Mouse (Mus musculus) MEL (cell line): ENCODE results near the gene Sez6l. TPM values are rescaled to one million over a fixed set of nuclear protein-coding genes. Genes with fewer than 3 reads are reported as not detected.

Experiments used
- DNase-seq: peaks from one replicate; pipeline ENCODE4 v3.0.0; 2011; ENCODE audit warnings: low read depth, low spot score
- H3K27ac ChIP-seq: 2 replicates; pipeline ENCODE4 v1.5.1; 2012; ENCODE audit warnings: low read depth, mild to moderate bottlenecking, control low read depth, low read length, moderate library complexity; ENCODE audit not compliant: control insufficient read depth
- H3K27me3 ChIP-seq, 2 experiments: fragments of 150-350 bp in 1 of 2; sonication (generic) in 1 of 2; 2 replicates each; pipeline ENCODE4 v1.6.1; 2012; ENCODE audit warnings: low read length in 2 of 2, mild to moderate bottlenecking in 2 of 2, improper control_type of control experiment in 1 of 2, moderate library complexity in 1 of 2; ENCODE audit not compliant: insufficient read depth in 2 of 2, control insufficient read depth in 1 of 2
- H3K36me3 ChIP-seq, 2 experiments: 2 replicates each; pipeline ENCODE4 v1.6.1; 2012 to 2014; ENCODE audit warnings: low read length in 2 of 2, improper control_type of control experiment in 1 of 2, inconsistent platforms in 1 of 2, mild to moderate bottlenecking in 1 of 2; ENCODE audit not compliant: insufficient read depth in 2 of 2, control insufficient read depth in 1 of 2
- H3K4me1 ChIP-seq, 2 experiments: fragments of 150-350 bp in 1 of 2; sonication (generic) in 1 of 2; 2 replicates each; pipeline ENCODE4 v1.6.1; 2012; ENCODE audit warnings: low read length in 2 of 2, improper control_type of control experiment in 1 of 2, mild to moderate bottlenecking in 1 of 2; ENCODE audit not compliant: insufficient read depth in 2 of 2, control insufficient read depth in 1 of 2
- H3K4me3 ChIP-seq, 2 experiments: fragments of 150-350 bp in 1 of 2; sonication (generic) in 1 of 2; 2 replicates each; pipeline ENCODE4 v1.5.1; 2012; ENCODE audit warnings: low read depth in 2 of 2, low read length in 2 of 2, mild to moderate bottlenecking in 2 of 2, moderate library complexity in 2 of 2, control low read depth in 1 of 2, improper control_type of control experiment in 1 of 2; ENCODE audit not compliant: control insufficient read depth in 1 of 2, insufficient read depth in 1 of 2
- H3K79me2 ChIP-seq: 2 replicates; pipeline ENCODE4 v1.6.1; 2012; ENCODE audit warnings: mild to moderate bottlenecking, low read length, moderate library complexity; ENCODE audit not compliant: control insufficient read depth, poor library complexity, insufficient read depth
- H3K9ac ChIP-seq: 2 replicates; pipeline ENCODE4 v1.6.1; 2012; ENCODE audit warnings: low read depth, mild to moderate bottlenecking, control low read depth, low read length, moderate library complexity; ENCODE audit not compliant: control insufficient read depth, poor library complexity, severe bottlenecking
- H3K9me3 ChIP-seq: fragments of 150-350 bp; sonication (generic); replicated peaks from 2 replicates; pipeline ENCODE4 v1.6.1; 2012; ENCODE audit warnings: mild to moderate bottlenecking, low read length, improper control_type of control experiment, moderate library complexity; ENCODE audit not compliant: insufficient read depth
- CHD1 ChIP-seq: IDR thresholded peaks from 2 replicates; pipeline ENCODE4 v1.6.1; 2012; ENCODE audit warnings: low read depth, mild to moderate bottlenecking, inconsistent platforms, low read length, improper control_type of control experiment
- CHD2 ChIP-seq: IDR thresholded peaks from 2 replicates; pipeline ENCODE4 v1.6.1; 2011; ENCODE audit warnings: low read length, improper control_type of control experiment
- E2F4 ChIP-seq: IDR thresholded peaks from 2 replicates; pipeline ENCODE4 v1.6.1; 2011; ENCODE audit warnings: low read depth, low read length, improper control_type of control experiment, borderline replicate concordance
- ELF1 ChIP-seq: IDR thresholded peaks from 2 replicates; pipeline ENCODE4 v1.6.1; 2014; ENCODE audit warnings: low read depth, mild to moderate bottlenecking, inconsistent platforms, low read length, improper control_type of control experiment, moderate library complexity
- HCFC1 ChIP-seq: IDR thresholded peaks from 2 replicates; pipeline ENCODE4 v1.6.1; 2012; ENCODE audit warnings: low read depth, mild to moderate bottlenecking, inconsistent platforms, low read length, improper control_type of control experiment, moderate library complexity
- KAT2A ChIP-seq: conservative IDR thresholded peaks from 2 replicates; pipeline ENCODE4 v1.6.1; 2012; ENCODE audit warnings: low read depth, low read length, improper control_type of control experiment, inconsistent platforms
- MAFK ChIP-seq: IDR thresholded peaks from 2 replicates; pipeline ENCODE4 v1.6.1; 2011; ENCODE audit warnings: low read depth, mild to moderate bottlenecking, low read length, improper control_type of control experiment, borderline replicate concordance
- MAX ChIP-seq: IDR thresholded peaks from 2 replicates; pipeline ENCODE4 v1.6.1; 2011; ENCODE audit warnings: low read length, improper control_type of control experiment
- MEF2A ChIP-seq: IDR thresholded peaks from 2 replicates; pipeline ENCODE4 v1.6.1; 2014; ENCODE audit warnings: low read depth, mild to moderate bottlenecking, inconsistent platforms, low read length, improper control_type of control experiment; ENCODE audit not compliant: poor library complexity, insufficient replicate concordance, severe bottlenecking; ENCODE audit errors: extremely low read depth
- MYB ChIP-seq: IDR thresholded peaks from 2 replicates; pipeline ENCODE4 v1.6.1; 2011; ENCODE audit warnings: mild to moderate bottlenecking, low read depth, low read length, improper control_type of control experiment
- MYC ChIP-seq: IDR thresholded peaks from 2 replicates; pipeline ENCODE4 v1.6.1; 2011; ENCODE audit warnings: low read depth, mild to moderate bottlenecking, low read length, improper control_type of control experiment, moderate library complexity
- NELFE ChIP-seq: IDR thresholded peaks from 2 replicates; pipeline ENCODE4 v1.6.1; 2011; ENCODE audit warnings: low read depth, low read length, improper control_type of control experiment
- POLR2A ChIP-seq, 2 experiments: IDR thresholded peaks; 2 replicates each; pipeline ENCODE4 v1.6.1; 2011 to 2012; ENCODE audit warnings: low read length in 2 of 2, mild to moderate bottlenecking in 2 of 2, control low read depth in 1 of 2, improper control_type of control experiment in 1 of 2, low read depth in 1 of 2, moderate library complexity in 1 of 2; ENCODE audit not compliant: control insufficient read depth in 1 of 2, insufficient read depth in 1 of 2, poor library complexity in 1 of 2
- POLR2AphosphoS5 ChIP-seq: IDR thresholded peaks from 2 replicates; pipeline ENCODE4 v1.6.1; 2012; ENCODE audit warnings: low read depth, borderline replicate concordance, mild to moderate bottlenecking, inconsistent platforms, low read length, moderate library complexity, mixed read lengths
- SMC3 ChIP-seq: IDR thresholded peaks from 2 replicates; pipeline ENCODE4 v1.6.1; 2011; ENCODE audit warnings: low read depth, low read length, improper control_type of control experiment
- TBP ChIP-seq: IDR thresholded peaks from 2 replicates; pipeline ENCODE4 v1.8.0; 2011; ENCODE audit warnings: low read depth, low read length, improper control_type of control experiment
- ZKSCAN1 ChIP-seq: IDR thresholded peaks from 2 replicates; pipeline ENCODE4 v1.6.1; 2012; ENCODE audit warnings: low read depth, mild to moderate bottlenecking, inconsistent platforms, low read length, improper control_type of control experiment, moderate library complexity
- polyA plus RNA-seq, 2 experiments: library from polyadenylated mRNA; stranded (reverse) in 1 of 2; unstranded in 1 of 2; fragments of >175 nt in 1 of 2; fragments of >200 nt in 1 of 2; gene quantifications; 2 replicates each; pipeline versions ENCODE4 v1.2.1 to v1.2.4; 2012; ENCODE audit warnings: low replicate concordance in 2 of 2, low read depth in 1 of 2; ENCODE audit not compliant: insufficient read length in 2 of 2, insufficient read depth in 1 of 2, missing spikeins in 1 of 2
- total RNA-seq: library from RNA; depleted of rRNA; stranded (reverse); fragments of 300-350 nt; gene quantifications from 2 replicates; pipeline ENCODE4 v1.2.3, GENCODE M21; 2012

Sez6l gene
- total and polyA plus RNA-seq, 3 experiments, result not detected

- DNase-seq, result no peak
- no peak overlapping the region for H3K27ac ChIP-seq
- no peak overlapping the region for H3K4me3 ChIP-seq
- no peaks in the 10 kb centered on the region for H3K27me3 ChIP-seq
- H3K79me2 ChIP-seq, result no peaks in the 10 kb centered on the region
- H3K4me1 ChIP-seq, result no peaks in the 10 kb centered on the region
- H3K36me3 ChIP-seq, result no peaks in the 10 kb centered on the region
- TF ChIP-seq MYC (no peak), POLR2A (IDR thresholded peaks at IDR 0.05; ENCODE audit: control insufficient read depth in 1 of 2, insufficient read depth in 1 of 2, low read depth in 1 of 2, low read length in 2 of 2, poor library complexity in 1 of 2) (no peak), MAX (no peak), ELF1 (no peak)
- no peak overlapping the region for H3K9ac ChIP-seq
- H3K9me3 ChIP-seq, result no peaks in the 10 kb centered on the region
Measured at GRCm38 (mm10) chr5:112521703-112522527, 55.1 kb downstream of the Sez6l start.

DNA sequence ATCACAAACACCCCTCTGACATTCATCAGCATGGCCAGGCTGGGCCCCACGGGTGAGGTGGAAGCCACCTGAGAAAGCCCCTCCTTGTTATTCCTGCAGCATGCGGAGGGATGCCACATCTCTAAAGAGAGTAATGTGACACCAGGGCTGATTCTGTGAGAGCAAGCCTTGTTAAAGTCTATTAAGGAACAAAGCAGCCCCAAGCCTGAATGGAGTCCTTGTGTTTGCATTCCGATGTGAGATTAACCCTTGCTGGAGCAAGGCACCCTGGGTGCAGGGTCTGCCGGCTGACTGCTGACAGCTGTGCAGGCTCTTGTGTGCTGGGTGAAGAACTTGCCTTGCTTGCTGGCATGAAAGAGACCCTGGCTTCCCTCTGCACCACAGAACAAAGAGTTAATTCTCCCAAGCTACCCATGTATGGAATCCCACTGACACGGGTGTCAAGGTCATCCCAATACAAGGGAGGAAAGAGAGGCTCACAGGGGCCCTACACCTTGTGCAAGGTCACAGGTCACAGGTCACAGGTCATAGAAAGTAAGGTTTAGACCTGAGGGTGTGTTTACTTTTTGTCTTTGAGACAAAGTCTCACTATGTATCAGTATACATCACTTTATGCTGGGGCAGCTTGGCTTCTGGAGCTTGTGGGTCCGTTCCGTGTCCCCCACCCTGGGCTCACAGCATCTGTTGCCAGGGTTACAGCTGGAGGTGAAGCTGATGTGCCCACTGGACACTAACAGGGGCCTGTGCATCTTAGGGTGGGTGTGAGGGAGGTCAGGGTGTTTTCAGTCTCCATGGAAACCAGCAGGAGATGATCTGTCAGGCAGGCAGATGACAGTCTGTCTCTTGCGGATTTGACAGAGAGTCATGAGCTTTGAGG, 55.9 kb downstream of the Sez6l start:
- no peak for TF ChIP-seq NELFE
- no peak for TF ChIP-seq KAT2A
- TF ChIP-seq CHD2, result no peak
- TF ChIP-seq ZKSCAN1, result no peak
- TF ChIP-seq MAFK, result no peak
- TF ChIP-seq MYB, result no peak
- TF ChIP-seq CHD1, result no peak
- no peak for TF ChIP-seq TBP
- no peak for TF ChIP-seq SMC3
- TF ChIP-seq E2F4, result no peak
- no peak for TF ChIP-seq HCFC1
- no peak for TF ChIP-seq POLR2AphosphoS5
- no peak for TF ChIP-seq MYC
- TF ChIP-seq MEF2A, result no peak
- no peak for TF ChIP-seq ELF1
- Histone ChIP-seq H3K4me1 (no peaks in the 10 kb centered on the region), H3K4me3 (no peak overlapping the region), H3K27me3 (no peaks in the 10 kb centered on the region), H3K9me3 (no peaks in the 10 kb centered on the region), H3K27ac (no peak overlapping the region), H3K36me3 (no peaks in the 10 kb centered on the region), H3K9ac (no peak overlapping the region), H3K79me2 (no peaks in the 10 kb centered on the region)
- DNase-seq, result no peak
